Mouse (Mus musculus): ENCODE results near the gene Reck.

Gene Reck

GRCm38 (mm10) chr4:43983181-43983580, 107.9 kb downstream of the Reck start, which contains the start of gene Ccin:
TSS of gene Ccin (plus strand) at chr4:43983483.
- in situ Hi-C loops (cut with MboI; ENCODE audit: unreplicated experiment in 2 of 2) = loop anchor here (5.0 to 25.0 kb wide), 2 partner anchors 56 to 246 kb away; partner anchors contain the start of genes Hrct1 (in 1 of the 2) and Spaar (in 1 of the 2)

- in situ Hi-C loops (cut with MboI; ENCODE audit: unreplicated experiment in 2 of 2) = loop anchor here (5.0 to 25.0 kb wide), 2 partner anchors 56 to 246 kb away; partner anchors contain the start of genes Hrct1 (in 1 of the 2) and Spaar (in 1 of the 2)
Observed at GRCm38 (mm10) chr4:43983756-43984155, 108.4 kb downstream of the Reck start.

GRCm38 (mm10) chr4:43984326-43984725, 109.0 kb downstream of the Reck start:
- in situ Hi-C loops (cut with MboI; ENCODE audit: unreplicated experiment in 2 of 2) = loop anchor here (5.0 to 25.0 kb wide), 2 partner anchors 57 to 247 kb away; partner anchors contain the start of genes Hrct1 (in 1 of the 2) and Spaar (in 1 of the 2)

- in situ Hi-C loops (cut with MboI; ENCODE audit: unreplicated experiment in 2 of 2) = loop anchor here in 1 of 2 experiments (25.0 kb wide), 1 partner anchor 252 kb away; the partner anchor contains the start of genes Hrct1 and Spaar
Observed at GRCm38 (mm10) chr4:43988976-43989375, 113.6 kb downstream of the Reck start.

GRCm38 (mm10) chr4:43993072-43993471, 117.7 kb downstream of the Reck start:
- in situ Hi-C loops (cut with MboI; ENCODE audit: unreplicated experiment in 2 of 2) = loop anchor here in 1 of 2 experiments (25.0 kb wide), 1 partner anchor 256 kb away; the partner anchor contains the start of genes Hrct1 and Spaar

GRCm38 (mm10) chr4:43994342-43994741, 119.0 kb downstream of the Reck start:
- in situ Hi-C loops (cut with MboI; ENCODE audit: unreplicated experiment in 2 of 2) = loop anchor here in 1 of 2 experiments (25.0 kb wide), 1 partner anchor 257 kb away; the partner anchor contains the start of genes Hrct1 and Spaar

All from v-Abl transformed pro-B cells (cell line).